Mouse (Mus musculus) limb, embryonic 12.5 days (tissue): Measurements from ENCODE around the gene Krtap4-2. TPM values are rescaled to one million over a fixed set of nuclear protein-coding genes. Genes with fewer than 3 reads are reported as not detected.
"Not testable (repeated sequence)": the region's sequence is repeated elsewhere in the genome, so short reads cannot be mapped to it uniquely, and the experiment has no call there.

Source experiments
- ATAC-seq: fragments of 200-750 bp; cut with Nextera tagmentation; 2 replicates; pipeline ENCODE4 v1.8.0; 2017; ENCODE audit warnings: low read depth, moderate TSS enrichment; ENCODE audit not compliant: insufficient number of reproducible peaks, insufficient read depth, low FRiP score, low TSS enrichment
- H3K27ac ChIP-seq: fragments of 300-500 bp; sonication (generic); 2 replicates; pipeline ENCODE4 v1.5.1; 2016; ENCODE audit warnings: mild to moderate bottlenecking, moderate library complexity
- H3K27me3 ChIP-seq: fragments of 300-500 bp; sonication (generic); 2 replicates; pipeline ENCODE4 v1.6.1; 2016; ENCODE audit warnings: mild to moderate bottlenecking, moderate library complexity
- H3K36me3 ChIP-seq: fragments of 300-500 bp; sonication (generic); 2 replicates; pipeline ENCODE4 v1.6.1; 2016; ENCODE audit warnings: mild to moderate bottlenecking, moderate library complexity
- H3K4me1 ChIP-seq: fragments of 300-500 bp; sonication (generic); replicated peaks from 2 replicates; pipeline ENCODE4 v1.6.1; 2016
- H3K4me2 ChIP-seq: fragments of 300-500 bp; sonication (generic); 2 replicates; pipeline ENCODE4 v1.6.1; 2016; ENCODE audit warnings: mild to moderate bottlenecking, moderate library complexity
- H3K4me3 ChIP-seq: fragments of 300-500 bp; sonication (generic); replicated peaks from 2 replicates; pipeline ENCODE4 v1.5.1; 2016; ENCODE audit warnings: mild to moderate bottlenecking
- H3K9ac ChIP-seq: fragments of 300-500 bp; sonication (generic); replicated peaks from 2 replicates; pipeline ENCODE4 v1.6.1; 2016; ENCODE audit warnings: mild to moderate bottlenecking, moderate library complexity
- H3K9me3 ChIP-seq: fragments of 300-500 bp; sonication (generic); 2 replicates; pipeline ENCODE4 v1.6.1; 2016; ENCODE audit warnings: mild to moderate bottlenecking, moderate library complexity
- WGBS: fragments of 180-500 bp; shearing (Covaris S2); methylation state at CpG from one replicate; pipeline ENCODE4 v1.1.7; 2016; 5-methylcytosine and 5-hydroxymethylcytosine counted together
- polyA plus RNA-seq: library from polyadenylated mRNA; unstranded; fragments of >200 nt; fragmentation: Nextera tagmentation; extraction: Ambion mirVana; gene quantifications from 2 replicates; pipeline ENCODE4 v1.2.1, GENCODE M21; 2016

The Krtap4-2 gene
- polyA plus RNA-seq, 1 experiment from 2014 or later, result not detected

- no peaks in the 10 kb centered on the region for H3K9me3 ChIP-seq
- H3K27ac ChIP-seq, result no peak overlapping the region
- H3K4me2 ChIP-seq, result no peak overlapping the region
- H3K4me3 ChIP-seq, result no peak overlapping the region
- H3K36me3 ChIP-seq, result no peaks in the 10 kb centered on the region
- H3K4me1 ChIP-seq, result peaks cover 2% of the 10 kb centered on the region; the same call in 1 of the 2 replicates
- peaks cover 3% of the 10 kb centered on the region for H3K27me3 ChIP-seq
- H3K9ac ChIP-seq, result no peak overlapping the region
- ATAC-seq, result no peak
- WGBS, result 15% methylated on average over 1 of the region's 1 CpGs
Observed at GRCm38 (mm10) chr11:99640926-99641325, 6.0 kb upstream of the Krtap4-2 start.

DNA sequence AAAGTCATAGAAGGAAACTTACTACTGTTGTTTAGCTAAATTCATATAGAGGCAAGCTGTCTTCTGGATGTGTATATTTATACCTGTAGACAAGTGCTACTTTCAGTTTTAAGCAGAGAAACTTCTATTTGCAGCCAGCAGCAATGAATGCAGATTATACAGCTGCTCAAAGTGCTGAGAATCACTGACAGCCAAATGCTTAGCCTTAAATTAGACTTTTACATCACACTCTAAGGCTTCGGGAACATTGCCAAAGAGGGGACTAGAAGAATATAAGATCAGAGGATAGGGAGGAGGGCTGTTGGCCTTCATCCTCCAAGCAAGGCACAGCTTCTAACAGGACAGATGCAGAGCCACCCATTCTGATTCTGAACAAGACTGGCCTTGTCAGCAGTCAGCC is 2.2 kb upstream of the Krtap4-2 start:
- Histone ChIP-seq H3K4me2 (no peak overlapping the region), H3K4me1 (peaks cover 2% of the 10 kb centered on the region; the same call in 1 of the 2 replicates), H3K36me3 (no peaks in the 10 kb centered on the region), H3K4me3 (no peak overlapping the region), H3K27ac (no peak overlapping the region), H3K9me3 (no peaks in the 10 kb centered on the region), H3K27me3 (peaks cover 7% of the 10 kb centered on the region; the same call in 1 of the 2 replicates), H3K9ac (no peak overlapping the region)
- WGBS, result 68% methylated on average over 1 of the region's 1 CpGs
- no peak for ATAC-seq

DNA sequence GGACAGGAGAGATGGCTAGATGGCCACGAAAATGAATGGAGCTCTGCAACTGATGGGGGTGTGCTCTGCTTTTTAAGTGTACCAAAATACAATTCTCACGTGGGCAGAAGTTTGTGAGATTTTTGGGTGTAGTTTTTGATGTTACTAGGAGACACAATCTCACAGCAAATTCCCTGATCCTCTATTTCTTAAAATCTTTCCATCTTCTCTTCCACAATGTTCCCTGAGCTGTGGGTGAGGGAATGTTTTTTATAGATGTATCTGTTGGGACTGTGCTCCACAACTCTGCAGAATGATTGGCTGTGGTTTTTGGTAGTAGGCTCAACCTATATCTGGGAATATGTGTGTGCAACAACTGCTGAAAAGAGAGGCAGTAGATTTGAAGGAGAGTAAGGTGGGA is 1.6 kb downstream of the Krtap4-2 start:
- H3K4me3 ChIP-seq, result no peak overlapping the region
- no peak for ATAC-seq
- no peak overlapping the region for H3K27ac ChIP-seq
- peaks cover 7% of the 10 kb centered on the region; the same call in 1 of the 2 replicates for H3K27me3 ChIP-seq
- H3K36me3 ChIP-seq, result no peaks in the 10 kb centered on the region
- H3K9ac ChIP-seq, result no peak overlapping the region
- H3K4me2 ChIP-seq, result no peak overlapping the region
- no peaks in the 10 kb centered on the region for H3K9me3 ChIP-seq
- H3K4me1 ChIP-seq, result no peaks in the 10 kb centered on the region
- WGBS, result 63% methylated on average over 2 of the region's 2 CpGs

- no peak overlapping the region for H3K27ac ChIP-seq
- H3K4me1 ChIP-seq, result no peaks in the 10 kb centered on the region
- no peak overlapping the region for H3K4me3 ChIP-seq
- ATAC-seq, result no peak
- H3K36me3 ChIP-seq, result no peaks in the 10 kb centered on the region
- 0 out of 2 replicates have a peak, but pooled peaks cover 7% of the 10 kb centered on the region for H3K27me3 ChIP-seq
- 75% methylated on average over 3 of the region's 3 CpGs for WGBS
- H3K4me2 ChIP-seq, result no peak overlapping the region
- H3K9ac ChIP-seq, result no peak overlapping the region
- no peaks in the 10 kb centered on the region for H3K9me3 ChIP-seq
Observed at GRCm38 (mm10) chr11:99630890-99631289, 4.0 kb downstream of the Krtap4-2 start.

GRCm38 (mm10) chr11:99628138-99628537 is 6.7 kb downstream of the Krtap4-2 start, which contains the start of gene Krtap4-1:
Gene Krtap4-1, minus strand, starts transcription at chr11:99628238.
- Histone ChIP-seq H3K9me3 (no peaks in the 10 kb centered on the region), H3K9ac (no peak within 1 kb of the TSS), H3K4me1 (no peaks in the 10 kb centered on the region), H3K27me3 (no peaks in the 10 kb centered on the region), H3K36me3 (no peaks in the 10 kb centered on the region), H3K27ac (no peak within 1 kb of the TSS), H3K4me3 (no peak within 1 kb of the TSS), H3K4me2 (no peak within 1 kb of the TSS)
- WGBS, result 82% methylated on average over 4 of the region's 4 CpGs
- ATAC-seq, result no peak

DNA sequence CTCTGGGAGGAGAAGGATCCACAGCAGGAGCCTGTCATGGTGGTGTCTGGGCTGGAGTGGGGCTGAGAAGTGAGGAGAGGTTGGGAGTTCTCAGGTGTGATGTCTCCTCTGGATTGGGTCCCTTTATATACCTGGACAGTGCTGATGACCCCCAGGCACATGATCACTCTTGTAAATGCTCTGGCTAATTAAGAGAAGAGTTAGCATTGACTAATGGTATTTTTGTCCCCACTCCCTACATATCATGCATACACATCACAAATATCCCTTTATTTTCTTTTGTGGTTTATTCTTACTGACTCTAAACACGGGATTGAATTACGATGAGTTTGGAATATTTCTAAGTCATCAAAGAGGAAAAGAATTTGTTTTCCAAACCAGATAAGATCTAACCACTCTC is 14.5 kb downstream of the Krtap4-2 start, which contains the start of gene Gm11562:
TSS of gene Gm11562 (minus strand) at position 101 of the 400 bp plus-strand sequence.
- H3K4me1 ChIP-seq, result no peaks in the 10 kb centered on the region
- WGBS, result 87% methylated on average over 2 of the region's 2 CpGs
- H3K9ac ChIP-seq, result no peak within 1 kb of the TSS
- H3K4me2 ChIP-seq, result no peak within 1 kb of the TSS
- H3K27me3 ChIP-seq, result no peaks in the 10 kb centered on the region
- ATAC-seq, result no peak
- H3K36me3 ChIP-seq, result no peaks in the 10 kb centered on the region
- no peak within 1 kb of the TSS for H3K4me3 ChIP-seq
- H3K27ac ChIP-seq, result no peak within 1 kb of the TSS
- H3K9me3 ChIP-seq, result no peaks in the 10 kb centered on the region

DNA sequence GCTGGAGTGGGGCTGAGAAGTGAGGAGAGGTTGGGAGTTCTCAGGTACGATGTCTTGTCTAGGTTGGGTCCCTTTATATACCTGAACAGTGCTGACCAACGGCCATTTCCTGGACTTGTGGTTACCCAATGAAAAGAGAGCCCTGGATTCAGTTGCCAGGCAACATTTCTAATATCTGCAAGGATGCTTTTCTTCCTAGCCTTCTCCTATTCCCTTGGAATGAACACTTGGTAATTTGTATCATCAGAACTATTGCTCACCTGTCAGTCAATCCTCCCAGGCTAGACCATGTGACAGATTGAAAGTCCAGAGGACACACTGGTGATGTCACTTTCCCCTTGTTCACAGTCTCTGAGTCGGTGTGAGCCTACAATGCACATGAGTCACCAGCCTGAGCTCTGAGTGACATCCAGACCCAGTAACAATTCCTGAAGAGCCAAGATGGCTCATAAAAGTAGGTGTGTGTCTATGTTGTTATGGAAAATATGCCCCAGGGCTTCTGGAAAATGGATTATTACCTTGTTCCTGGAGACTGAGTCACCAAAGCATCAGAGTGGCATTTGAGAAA is 20.0 kb downstream of the Krtap4-2 start, which contains the start of gene Krtap2-4:
TSS of gene Krtap2-4 (minus strand) at position 51 of the 568 bp plus-strand sequence.
- Histone ChIP-seq H3K27me3 (no peaks in the 10 kb centered on the region), H3K27ac (no peak within 1 kb of the TSS), H3K4me3 (no peak within 1 kb of the TSS), H3K9ac (no peak within 1 kb of the TSS), H3K9me3 (no peaks in the 10 kb centered on the region), H3K4me2 (no peak within 1 kb of the TSS), H3K4me1 (no peaks in the 10 kb centered on the region), H3K36me3 (no peaks in the 10 kb centered on the region)
- ATAC-seq, result no peak
- WGBS, result 63% methylated on average over 3 of the region's 3 CpGs

DNA sequence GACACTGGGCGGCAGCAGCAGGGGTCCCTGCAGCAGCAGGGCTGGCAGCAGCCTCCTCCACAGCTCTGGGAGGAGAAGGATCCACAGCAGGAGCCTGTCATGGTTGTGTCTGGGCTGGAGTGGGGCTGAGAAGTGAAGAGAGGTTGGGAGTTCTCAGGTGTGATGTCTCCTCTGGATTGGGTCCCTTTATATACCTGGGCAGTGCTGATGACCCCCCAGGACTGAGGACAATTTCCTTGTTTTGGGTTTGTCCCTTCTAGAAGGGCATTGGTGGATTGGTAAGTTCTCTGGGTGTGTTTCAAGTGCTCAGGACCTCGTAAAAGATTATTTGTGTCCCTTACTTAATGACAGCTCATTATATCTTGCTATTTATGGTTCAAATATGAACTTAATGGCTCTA is 24.8 kb downstream of the Krtap4-2 start, which contains the start of gene Gm11937:
TSS of gene Gm11937 (minus strand) at position 101 of the 400 bp plus-strand sequence.
- H3K9me3 ChIP-seq, H3K27ac ChIP-seq, H3K27me3 ChIP-seq, H3K36me3 ChIP-seq, H3K4me1 ChIP-seq, H3K4me3 ChIP-seq, H3K9ac ChIP-seq, H3K4me2 ChIP-seq, ATAC-seq: not testable (repeated sequence)
- 47% methylated on average over 1 of the region's 2 CpGs for WGBS

DNA sequence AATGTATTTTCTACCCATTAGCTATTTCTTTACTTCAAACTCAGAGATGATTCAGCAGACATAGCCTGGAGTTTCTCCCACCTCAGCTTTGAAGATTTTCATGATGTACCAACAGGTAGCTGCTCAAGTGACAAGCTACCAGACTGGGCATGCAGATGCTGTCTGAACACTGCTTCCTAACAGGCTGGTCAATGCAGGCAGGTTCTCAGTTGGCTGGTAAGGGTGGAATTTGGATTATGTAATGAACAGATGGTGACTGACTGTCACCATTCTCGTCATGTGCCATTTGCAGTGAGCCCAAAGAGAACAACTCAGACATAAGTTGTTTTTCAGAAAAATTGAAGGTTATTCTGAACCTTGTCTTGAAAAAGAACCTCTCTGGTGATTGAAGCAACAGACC is 25.8 kb downstream of the Krtap4-2 start:
- H3K27me3 ChIP-seq, result no peaks in the 10 kb centered on the region
- H3K36me3 ChIP-seq, result no peaks in the 10 kb centered on the region
- no peak overlapping the region for H3K9ac ChIP-seq
- H3K4me3 ChIP-seq, result no peak overlapping the region
- WGBS, result 73% methylated on average over 1 of the region's 1 CpGs
- H3K9me3 ChIP-seq, result no peaks in the 10 kb centered on the region
- H3K27ac ChIP-seq, result no peak overlapping the region
- no peak for ATAC-seq
- H3K4me1 ChIP-seq, result no peaks in the 10 kb centered on the region
- no peak overlapping the region for H3K4me2 ChIP-seq

GRCm38 (mm10) chr11:99603208-99603607 is 31.7 kb downstream of the Krtap4-2 start, which contains the start of gene Gm11938:
Gene Gm11938, minus strand, starts transcription at chr11:99603308.
- H3K4me3 ChIP-seq, ATAC-seq, H3K36me3 ChIP-seq, H3K27ac ChIP-seq, H3K4me1 ChIP-seq, H3K4me2 ChIP-seq, H3K9ac ChIP-seq, H3K9me3 ChIP-seq, H3K27me3 ChIP-seq: not testable (repeated sequence)
- WGBS, result 46% methylated on average over 1 of the region's 1 CpGs

- H3K9ac ChIP-seq, H3K4me2 ChIP-seq, H3K36me3 ChIP-seq, H3K27me3 ChIP-seq, H3K9me3 ChIP-seq, H3K27ac ChIP-seq, H3K4me3 ChIP-seq, ATAC-seq, H3K4me1 ChIP-seq: not testable (repeated sequence)
- WGBS, result 84% methylated on average over 6 of the region's 6 CpGs
Observed at GRCm38 (mm10) chr11:99597742-99598141, 37.1 kb downstream of the Krtap4-2 start, which contains the start of gene Krtap9-3. Gene Krtap9-3, minus strand, starts transcription at chr11:99598105.

GRCm38 (mm10) chr11:99590981-99591380 is 43.9 kb downstream of the Krtap4-2 start, which contains the start of gene Krtap1-3:
Gene Krtap1-3, minus strand, starts transcription at chr11:99591339.
- Histone ChIP-seq H3K4me3 (no peak within 1 kb of the TSS), H3K27me3 (no peaks in the 10 kb centered on the region), H3K4me1 (no peaks in the 10 kb centered on the region), H3K27ac (no peak within 1 kb of the TSS), H3K36me3 (no peaks in the 10 kb centered on the region), H3K4me2 (no peak within 1 kb of the TSS), H3K9me3 (no peaks in the 10 kb centered on the region), H3K9ac (no peak within 1 kb of the TSS)
- ATAC-seq, result no peak
- 75% methylated on average over 6 of the region's 6 CpGs for WGBS
